Mouse (Mus musculus): ENCODE measurements around the gene Mptx1.
"Not testable (repeated sequence)": the region's sequence is repeated elsewhere in the genome, so short reads cannot be mapped to it uniquely, and the experiment has no call there.

Gene Mptx1

DNA sequence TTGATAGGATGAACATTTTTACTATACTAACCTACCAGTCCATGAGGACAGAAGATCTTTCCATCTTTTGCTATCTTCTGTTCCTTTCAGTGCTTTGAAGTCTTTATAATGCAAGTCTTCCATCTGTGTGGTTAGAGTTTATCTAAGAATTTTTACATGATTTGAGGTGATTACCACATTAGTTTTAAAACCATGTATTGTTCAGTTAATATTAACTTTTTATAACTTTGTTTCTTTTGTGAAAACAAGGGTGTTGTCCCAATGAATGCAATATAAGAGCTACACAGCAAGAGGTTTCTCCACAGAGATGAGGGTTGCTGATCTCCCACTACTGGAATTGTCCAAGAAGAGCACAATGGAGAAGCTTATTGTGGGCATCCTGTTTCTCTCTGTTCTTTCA is at the start of gene Mptx1:
Mptx1 (plus strand) TSS at position 301 of the 400 bp plus-strand sequence.
- DNase-seq (ENCODE audit: low read depth, low spot score): no peak

- no peak for DNase-seq (ENCODE audit: low read depth, low spot score)
These were observed 27.2 kb upstream of the Mptx1 start for GRCm38 (mm10) chr1:174303162-174303561.

DNA sequence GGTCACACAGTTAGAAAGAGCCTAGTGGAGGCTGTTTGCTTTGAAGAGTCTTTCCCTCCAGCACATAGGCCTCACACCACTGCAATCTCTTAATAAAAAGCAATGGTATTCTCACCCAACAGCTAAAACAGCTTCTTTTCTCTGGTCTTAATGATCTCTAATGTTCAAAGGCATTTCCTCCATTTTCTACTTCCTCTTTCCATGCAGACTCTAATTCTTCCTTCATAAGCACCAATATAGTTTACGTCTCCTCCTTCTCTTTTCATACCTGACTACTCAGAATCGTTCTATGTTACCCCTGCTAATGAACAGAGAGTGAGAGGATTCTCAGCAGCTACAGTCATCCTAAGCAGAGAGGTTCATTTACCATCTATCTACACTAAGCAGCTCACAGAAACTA is 13.0 kb upstream of the Mptx1 start:
- no peak for DNase-seq (ENCODE audit: low read depth, low spot score)

- DNase-seq (ENCODE audit: low read depth, low spot score): not testable (repeated sequence)
These were observed 23.3 kb downstream of the Mptx1 start for GRCm38 (mm10) chr1:174353636-174354035.

GRCm38 (mm10) chr1:174354640-174355039 is 24.3 kb downstream of the Mptx1 start:
- DNase-seq (ENCODE audit: low read depth, low spot score): no peak

- no peak for DNase-seq (ENCODE audit: low read depth, low spot score)
These were observed 34.6 kb downstream of the Mptx1 start, which contains the start of gene Olfr417 for GRCm38 (mm10) chr1:174364882-174365451. Gene Olfr417, plus strand, starts transcription at chr1:174365122.

DNA sequence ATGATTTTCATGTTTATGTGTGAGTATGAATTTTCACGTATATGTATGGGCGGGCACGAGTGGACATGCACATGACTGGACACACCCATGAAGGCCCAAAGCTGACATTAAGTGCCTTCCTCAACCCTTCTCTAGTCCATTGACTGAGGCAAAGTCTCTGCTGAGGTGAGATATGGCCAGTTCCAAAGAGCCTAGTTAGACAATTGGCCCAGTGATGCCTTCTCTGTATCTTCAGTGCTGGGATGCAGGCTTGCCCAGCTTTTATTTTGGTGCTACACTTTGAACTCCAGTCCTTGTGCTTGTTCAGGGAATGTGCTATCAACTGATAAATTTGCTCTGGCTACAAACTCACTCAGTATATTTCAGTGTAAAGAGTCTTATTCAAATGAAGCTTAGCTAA is 43.5 kb downstream of the Mptx1 start:
- no peak for DNase-seq (ENCODE audit: low read depth, low spot score)
